In the genomic region with DNA sequence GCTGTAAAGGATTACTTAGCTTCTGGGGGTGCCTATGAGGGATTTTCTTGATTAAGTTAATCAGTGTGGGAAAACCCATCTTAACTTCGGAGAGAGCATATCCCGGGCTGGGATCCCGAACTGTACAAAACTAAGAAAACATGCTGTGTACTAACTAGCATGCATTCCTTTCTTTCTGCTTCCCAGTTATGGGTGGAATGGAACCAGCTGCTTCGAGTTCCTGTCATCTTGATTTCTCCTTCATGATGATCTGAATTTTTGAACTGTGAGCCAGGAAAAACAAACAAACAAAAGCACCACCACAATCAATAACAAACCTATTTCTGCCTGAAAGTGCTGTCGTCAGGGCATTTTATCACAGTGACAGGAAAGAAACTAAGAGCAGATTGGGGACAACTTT, we compare ENCODE assay signal across 25 mouse cellular contexts. TPM values are rescaled to one million over a fixed set of nuclear protein-coding genes. Genes with fewer than 3 reads are reported as not detected.
"Had no signal": no experiment of that assay in that cellular context is flagged by ENCODE, and none has a peak within 500 bp of the region (broad histone marks: within the 10 kb centered on the region; RNA-seq: fewer than 3 reads in every experiment).

No protein-coding gene starts in this region.

- H3K36me3 ChIP-seq: heart, embryonic 13.5 days; heart, embryonic 15.5 days; hindbrain, embryonic 13.5 days; hindbrain, embryonic 15.5 days; kidney, embryonic 15.5 days; limb, embryonic 13.5 days; limb, embryonic 15.5 days; liver, embryonic 12.5 days had no signal

- H3K4me3 ChIP-seq: heart, adult 2 months; heart, embryonic 13.5 days; heart, embryonic 15.5 days; hindbrain, embryonic 13.5 days; hindbrain, embryonic 15.5 days; kidney, embryonic 15.5 days; limb, embryonic 13.5 days; limb, embryonic 15.5 days; liver, embryonic 12.5 days had no signal

- ATAC-seq: hindbrain, postnatal 0 days; intestine, embryonic 16.5 days; liver, embryonic 12.5 days had no signal

- DNase-seq: gastrocnemius, postnatal 14 days; gastrocnemius, postnatal 36 days; heart, adult 11 months; heart, adult 2 months; heart, postnatal 14 days; heart, postnatal 36 days; kidney, adult 18-20 months; kidney, adult 9 months; kidney, postnatal 14 days; kidney, postnatal 36 days; layer of hippocampus, adult 9-11 months; layer of hippocampus, postnatal 36 days; left cerebral cortex, postnatal 4 days had no signal

- H3K4me2 ChIP-seq: heart, embryonic 11.5 days; heart, embryonic 13.5 days; heart, embryonic 15.5 days; hindbrain, embryonic 13.5 days; hindbrain, embryonic 15.5 days; kidney, embryonic 15.5 days; limb, embryonic 13.5 days; limb, embryonic 15.5 days; liver, embryonic 12.5 days had no signal

- H3K9me3 ChIP-seq: heart, embryonic 13.5 days; heart, embryonic 15.5 days; hindbrain, embryonic 13.5 days; hindbrain, embryonic 15.5 days; kidney, embryonic 15.5 days; limb, embryonic 13.5 days; limb, embryonic 15.5 days; liver, embryonic 12.5 days had no signal

- H3K27me3 ChIP-seq: heart, embryonic 13.5 days; heart, embryonic 15.5 days; hindbrain, embryonic 15.5 days; kidney, embryonic 15.5 days; limb, embryonic 13.5 days; limb, embryonic 15.5 days; liver, embryonic 12.5 days had no signal

- H3K27ac ChIP-seq: heart, adult 2 months; heart, embryonic 13.5 days; heart, embryonic 15.5 days; hindbrain, embryonic 13.5 days; hindbrain, embryonic 15.5 days; hindbrain, postnatal 0 days; kidney, embryonic 15.5 days; limb, embryonic 13.5 days; limb, embryonic 15.5 days; liver, embryonic 12.5 days had no signal

- H3K9ac ChIP-seq: heart, embryonic 13.5 days; heart, embryonic 15.5 days; hindbrain, embryonic 13.5 days; hindbrain, embryonic 15.5 days; kidney, embryonic 15.5 days; limb, embryonic 13.5 days; limb, embryonic 15.5 days; liver, embryonic 12.5 days had no signal

- H3K4me1 ChIP-seq: heart, embryonic 13.5 days; heart, embryonic 15.5 days; hindbrain, embryonic 13.5 days; hindbrain, embryonic 15.5 days; kidney, embryonic 15.5 days; limb, embryonic 13.5 days; limb, embryonic 15.5 days; liver, embryonic 12.5 days had no signal

RNA-seq across cellular contexts. Expression of gene Sh3gl2, which starts 55.2 kb away (rescaled TPM):
- polyA plus RNA-seq: liver, adult 2 months had no signal
